Mouse (Mus musculus): Measurements from ENCODE around the gene Tsku. TPM values are rescaled to one million over a fixed set of nuclear protein-coding genes. Genes with fewer than 3 reads are reported as not detected.

Tsku gene
- polyA plus RNA-seq, 2 experiments, result 1.9 TPM

GRCm38 (mm10) chr7:98360621-98360990 is 522 bp downstream of the Tsku start:
- Histone ChIP-seq H3K9ac (replicated peaks) (no peak overlapping the region), H3K4me3 (ENCODE audit: insufficient read depth in 1 of 2, low read depth in 2 of 2, low read length in 2 of 2) (peak overlapping the region; percentile 52 to 53), H3K9me3 (ENCODE audit: control insufficient read depth, low read length) (no peaks in the 10 kb centered on the region), H3K4me2 (ENCODE audit: low read depth) (peak overlapping the region; percentile 45), H3K27ac (no peak overlapping the region), H3K36me3 (replicated peaks; ENCODE audit: control insufficient read depth, insufficient read depth, low read depth) (no peaks in the 10 kb centered on the region), H3K27me3 (ENCODE audit: control insufficient read depth, insufficient read depth, low read length) (peaks cover 32% of the 10 kb centered on the region), H3K4me1 (replicated peaks; ENCODE audit: control insufficient read depth in 2 of 2, insufficient read depth in 2 of 2, low read length in 1 of 2) (peaks cover 0 to 4% of the 10 kb centered on the region in 2 experiments; a peak in 2 of 4 replicates)
- DNase-seq (ENCODE audit: low read depth in 3 of 3, low spot score in 3 of 3) (no peak), ATAC-seq (ENCODE audit: insufficient read depth) (no peak)
- whole genome bisulfite sequencing (ENCODE audit: insufficient replicate concordance), result under 1% methylated on average over 20 of the region's 20 CpGs
- TF ChIP-seq EP300 (IDR thresholded peaks at IDR 0.05; ENCODE audit: low read depth) (no peak), CTCF (IDR thresholded peaks at IDR 0.05; ENCODE audit: low read depth) (no peak)

DNA sequence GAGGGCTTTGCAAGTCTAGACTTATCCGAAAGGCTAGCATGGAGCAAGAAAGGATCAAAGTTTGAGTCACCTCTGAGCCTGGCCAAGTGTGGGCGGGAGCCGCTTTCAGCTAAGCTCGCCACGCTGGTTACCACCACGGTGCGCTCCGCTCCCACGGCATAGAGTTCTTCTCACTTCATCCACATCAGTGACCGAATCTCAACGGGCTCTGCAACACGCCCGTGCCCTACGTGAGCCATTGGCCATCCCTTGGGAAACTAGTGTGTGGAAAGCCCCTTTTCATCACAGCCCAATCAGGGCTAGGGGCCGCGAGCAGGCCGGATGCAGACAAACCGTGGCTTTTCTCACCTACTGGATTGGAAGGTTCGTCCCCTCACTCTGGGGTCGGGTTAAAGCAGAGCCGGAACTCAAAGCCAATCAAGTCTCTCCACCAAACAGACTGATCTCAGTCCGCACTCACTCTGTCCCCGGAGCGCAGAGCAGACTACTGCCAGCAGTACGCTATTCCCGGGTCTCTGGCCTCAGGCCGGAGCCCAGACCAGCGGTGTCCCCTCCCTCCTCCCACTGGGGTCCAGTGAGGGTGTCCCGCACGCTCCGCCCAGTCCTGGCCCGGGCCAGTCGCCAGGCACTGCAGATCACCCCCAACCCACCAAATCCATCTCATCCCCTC is 1.0 kb downstream of the Tsku start:
- no peak for TF ChIP-seq CTCF (IDR thresholded peaks at IDR 0.05; ENCODE audit: low read depth)
- TF ChIP-seq EP300 (IDR thresholded peaks at IDR 0.05; ENCODE audit: low read depth), result no peak
- Histone ChIP-seq H3K4me1 (replicated peaks; ENCODE audit: control insufficient read depth in 2 of 2, insufficient read depth in 2 of 2, low read length in 1 of 2) (peaks cover 0 to 9% of the 10 kb centered on the region in 2 experiments; a peak in 2 of 4 replicates), H3K9ac (replicated peaks) (no peak overlapping the region), H3K27me3 (ENCODE audit: control insufficient read depth, insufficient read depth, low read length) (peaks cover 32% of the 10 kb centered on the region), H3K27ac (no peak overlapping the region), H3K4me3 (ENCODE audit: insufficient read depth in 1 of 2, low read depth in 2 of 2, low read length in 2 of 2) (peak overlapping the region; percentile 52 to 53), H3K4me2 (ENCODE audit: low read depth) (peak overlapping the region; percentile 45), H3K9me3 (ENCODE audit: control insufficient read depth, low read length) (no peaks in the 10 kb centered on the region), H3K36me3 (replicated peaks; ENCODE audit: control insufficient read depth, insufficient read depth, low read depth) (no peaks in the 10 kb centered on the region)
- 2% methylated on average over 33 of the region's 33 CpGs for WGBS (ENCODE audit: insufficient replicate concordance)
- DNase-seq (ENCODE audit: low read depth in 3 of 3, low spot score in 3 of 3), result no peak
- ATAC-seq (ENCODE audit: insufficient read depth), result peak; percentile 24; the same call in 1 of the 2 replicates

GRCm38 (mm10) chr7:98358016-98358415 is 3.1 kb downstream of the Tsku start:
- Histone ChIP-seq H3K9me3 (ENCODE audit: control insufficient read depth, low read length) (no peaks in the 10 kb centered on the region), H3K4me1 (replicated peaks; ENCODE audit: control insufficient read depth in 2 of 2, insufficient read depth in 2 of 2, low read length in 1 of 2) (peaks cover 0 to 15% of the 10 kb centered on the region in 2 experiments; a peak in 2 of 4 replicates), H3K27me3 (ENCODE audit: control insufficient read depth, insufficient read depth, low read length) (peaks cover 32% of the 10 kb centered on the region), H3K9ac (replicated peaks) (no peak overlapping the region), H3K36me3 (replicated peaks; ENCODE audit: control insufficient read depth, insufficient read depth, low read depth) (no peaks in the 10 kb centered on the region), H3K4me2 (ENCODE audit: low read depth) (no peak overlapping the region), H3K4me3 (ENCODE audit: insufficient read depth in 1 of 2, low read depth in 2 of 2, low read length in 2 of 2) (no peak overlapping the region), H3K27ac (no peak overlapping the region)
- WGBS (ENCODE audit: insufficient replicate concordance), result 60% methylated on average over 1 of the region's 1 CpGs
- no peak for ATAC-seq (ENCODE audit: insufficient read depth)
- TF ChIP-seq CTCF (IDR thresholded peaks at IDR 0.05; ENCODE audit: low read depth) (no peak), EP300 (IDR thresholded peaks at IDR 0.05; ENCODE audit: low read depth) (no peak)
- DNase-seq (ENCODE audit: low read depth in 3 of 3, low spot score in 3 of 3), result no peak

- no peak overlapping the region for H3K4me3 ChIP-seq (ENCODE audit: insufficient read depth in 1 of 2, low read depth in 2 of 2, low read length in 2 of 2)
- 59% methylated on average over 5 of the region's 5 CpGs for WGBS (ENCODE audit: insufficient replicate concordance)
- no peaks in the 10 kb centered on the region for H3K36me3 ChIP-seq (replicated peaks; ENCODE audit: control insufficient read depth, insufficient read depth, low read depth)
- peaks cover 0 to 14% of the 10 kb centered on the region in 2 experiments; a peak in 2 of 4 replicates for H3K4me1 ChIP-seq (replicated peaks; ENCODE audit: control insufficient read depth in 2 of 2, insufficient read depth in 2 of 2, low read length in 1 of 2)
- H3K9ac ChIP-seq (replicated peaks), result no peak overlapping the region
- TF ChIP-seq EP300 (IDR thresholded peaks at IDR 0.05; ENCODE audit: low read depth) (no peak), CTCF (IDR thresholded peaks at IDR 0.05; ENCODE audit: low read depth) (no peak)
- H3K4me2 ChIP-seq (ENCODE audit: low read depth), result no peak overlapping the region
- H3K27ac ChIP-seq, result no peak overlapping the region
- DNase-seq (ENCODE audit: low read depth in 3 of 3, low spot score in 3 of 3) (no peak), ATAC-seq (ENCODE audit: insufficient read depth) (no peak)
- peaks cover 32% of the 10 kb centered on the region for H3K27me3 ChIP-seq (ENCODE audit: control insufficient read depth, insufficient read depth, low read length)
- no peaks in the 10 kb centered on the region for H3K9me3 ChIP-seq (ENCODE audit: control insufficient read depth, low read length)
Measured at GRCm38 (mm10) chr7:98357324-98357723, 3.8 kb downstream of the Tsku start.

DNA sequence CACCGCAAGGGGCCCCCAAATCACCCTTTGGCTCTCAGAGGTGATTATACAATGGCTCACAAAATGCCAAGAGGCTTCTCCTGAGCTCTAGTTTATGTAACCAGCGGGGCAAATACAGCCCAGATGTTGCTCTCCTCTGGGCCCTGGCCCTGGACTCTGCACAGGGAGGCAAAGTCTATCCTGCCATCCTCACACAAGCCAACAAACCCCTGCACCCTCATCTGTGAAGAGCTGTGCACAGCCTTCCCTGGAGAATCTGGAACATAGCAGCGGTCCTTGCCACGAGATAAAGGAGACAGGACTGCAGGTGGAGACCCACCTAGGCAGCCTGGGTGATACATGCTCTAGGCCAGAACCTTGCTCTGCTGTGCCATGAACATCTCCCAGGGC is 6.2 kb downstream of the Tsku start:
- H3K4me2 ChIP-seq (ENCODE audit: low read depth), result no peak overlapping the region
- H3K9ac ChIP-seq (replicated peaks), result no peak overlapping the region

More for the DNA sequence above, 6.2 kb downstream of the Tsku start:
- WGBS (ENCODE audit: insufficient replicate concordance), result 54% methylated on average over 4 of the region's 4 CpGs
- Histone ChIP-seq H3K27ac (no peak overlapping the region), H3K9me3 (ENCODE audit: control insufficient read depth, low read length) (no peaks in the 10 kb centered on the region), H3K4me3 (ENCODE audit: insufficient read depth in 1 of 2, low read depth in 2 of 2, low read length in 2 of 2) (no peak overlapping the region), H3K4me1 (replicated peaks; ENCODE audit: control insufficient read depth in 2 of 2, insufficient read depth in 2 of 2, low read length in 1 of 2) (peaks cover 0 to 12% of the 10 kb centered on the region in 2 experiments; a peak in 2 of 4 replicates), H3K27me3 (ENCODE audit: control insufficient read depth, insufficient read depth, low read length) (peaks cover 10% of the 10 kb centered on the region), H3K36me3 (replicated peaks; ENCODE audit: control insufficient read depth, insufficient read depth, low read depth) (no peaks in the 10 kb centered on the region)
- ATAC-seq (ENCODE audit: insufficient read depth) (no peak), DNase-seq (ENCODE audit: low read depth in 3 of 3, low spot score in 3 of 3) (no peak)
- no peak for TF ChIP-seq EP300 (IDR thresholded peaks at IDR 0.05; ENCODE audit: low read depth)

Measured in liver, embryonic 14.5 days (tissue).